Mouse (Mus musculus) retina, postnatal 1 day (tissue): ENCODE data around the gene Dnajc17.

Experiments used
- DNase-seq: peaks from one replicate; pipeline ENCODE4 v3.0.0-alpha.2; 2012

Dnajc17 gene

DNA sequence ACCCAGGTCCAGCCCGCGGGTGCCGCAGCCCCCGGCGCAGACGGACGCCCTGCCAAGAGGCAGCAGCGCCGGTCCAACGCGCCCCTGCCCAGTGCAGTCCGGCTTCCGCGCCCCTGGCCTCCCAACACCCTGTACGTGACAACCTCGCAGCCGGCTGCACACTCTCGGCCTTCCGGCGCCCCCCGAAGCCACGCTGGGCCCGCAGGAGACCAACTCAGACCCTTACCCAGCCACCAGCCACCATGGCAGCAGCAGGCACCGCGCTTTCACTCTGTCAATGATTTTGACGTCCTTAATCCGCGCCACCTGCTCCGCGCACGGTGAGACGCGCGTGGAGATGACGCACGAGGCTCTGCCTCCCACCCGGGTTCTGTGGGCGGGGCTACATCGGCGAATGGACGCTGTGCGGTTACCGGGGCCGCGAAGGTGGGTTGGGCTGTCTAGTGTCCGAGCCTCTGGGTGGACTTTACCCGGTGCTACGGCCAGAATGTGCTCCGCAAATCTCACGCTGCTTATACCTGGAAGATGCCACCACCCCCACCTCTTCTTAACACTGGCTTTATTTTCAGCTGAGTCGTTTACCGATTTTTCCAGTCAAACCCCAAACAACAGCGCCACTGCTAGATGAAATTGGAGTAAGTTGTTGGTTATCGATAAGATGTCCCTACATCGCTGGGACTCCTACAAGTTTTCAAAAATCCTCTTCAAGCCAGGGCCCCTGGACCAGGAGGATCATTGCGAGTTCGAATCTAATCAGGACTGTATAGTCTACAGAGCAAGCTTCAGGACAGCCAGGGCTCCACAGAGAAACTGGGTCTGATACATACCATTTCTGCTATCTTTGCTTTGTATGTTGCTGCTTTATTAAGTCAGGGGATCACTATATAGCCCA lies 51.7 kb downstream of the Dnajc17 start, which contains the start of gene Rmdn3:
TSS of gene Rmdn3 (minus strand) at position 354 of the 892 bp plus-strand sequence.
- DNase-seq: peak; percentile 97

DNA sequence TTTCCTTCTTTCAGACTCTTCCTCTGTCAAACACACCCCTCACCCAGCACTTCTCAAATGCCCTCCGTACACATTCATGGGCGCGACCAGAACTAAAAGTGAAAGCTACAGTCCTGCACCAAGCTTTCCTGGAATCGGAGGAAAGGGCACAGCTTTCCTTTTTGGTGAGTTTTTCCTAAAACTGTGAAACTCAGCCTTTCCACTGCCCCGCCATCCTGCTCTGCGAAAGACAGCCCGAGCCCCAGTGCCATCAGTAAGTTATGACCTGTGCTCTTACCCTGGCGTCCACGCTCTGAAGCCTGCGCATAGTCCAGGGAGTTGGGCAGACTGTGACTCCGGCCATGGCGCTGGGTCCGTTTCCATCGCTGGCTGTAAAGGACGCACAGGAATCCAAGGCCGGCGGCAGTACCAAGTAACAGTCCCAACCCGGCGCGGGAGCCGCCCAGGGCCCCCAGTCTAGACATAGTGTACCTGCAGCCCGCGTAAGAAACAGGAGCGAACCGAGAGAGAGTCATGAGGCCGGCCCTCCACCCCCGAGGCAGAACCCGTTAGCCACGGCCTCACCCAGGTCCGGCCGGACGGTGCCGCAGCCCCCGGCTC lies 52.4 kb downstream of the Dnajc17 start:
- no peak for DNase-seq

DNA sequence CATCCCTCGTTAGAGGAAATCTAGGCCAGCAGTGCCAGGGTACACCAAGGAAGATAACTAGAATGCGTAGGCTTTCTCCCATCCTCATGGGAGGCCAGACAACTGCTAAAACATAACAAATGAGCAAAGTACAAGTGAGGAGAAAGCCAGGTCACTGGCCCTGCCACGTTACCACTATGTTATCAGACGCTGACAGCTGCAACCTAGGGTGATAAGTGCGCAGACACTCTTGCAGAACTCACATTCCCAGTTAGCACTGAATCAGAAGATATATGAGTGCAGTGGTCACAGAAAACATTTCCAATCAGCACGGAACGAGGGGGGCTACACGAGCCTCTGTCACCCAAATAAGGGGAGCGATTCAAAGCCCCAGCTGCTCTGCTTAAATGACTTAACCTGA lies 53.2 kb downstream of the Dnajc17 start:
- no peak for DNase-seq

- no peak for DNase-seq
Observed at GRCm38 (mm10) chr2:119154683-119155082, 53.9 kb downstream of the Dnajc17 start.

DNA sequence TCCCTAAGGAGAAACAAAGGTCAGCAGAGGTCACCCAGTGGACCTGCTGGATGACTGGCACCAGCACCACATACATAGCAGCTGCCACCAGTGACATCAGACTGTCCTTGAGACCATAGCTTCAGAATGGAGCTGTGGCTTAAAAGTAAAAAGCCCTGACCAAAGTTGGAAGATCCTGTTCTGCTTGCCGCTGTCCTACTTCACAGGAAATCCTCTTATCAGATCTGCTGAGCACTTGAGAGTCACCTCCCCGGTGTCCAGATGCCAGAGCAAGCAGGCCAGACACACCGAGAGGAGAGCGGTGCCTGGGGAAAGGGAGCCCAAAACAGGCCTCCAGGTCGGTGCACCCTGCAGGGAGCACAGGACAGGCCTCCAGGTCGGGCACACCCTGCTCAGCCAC lies 56.3 kb downstream of the Dnajc17 start:
- DNase-seq: no peak

DNA sequence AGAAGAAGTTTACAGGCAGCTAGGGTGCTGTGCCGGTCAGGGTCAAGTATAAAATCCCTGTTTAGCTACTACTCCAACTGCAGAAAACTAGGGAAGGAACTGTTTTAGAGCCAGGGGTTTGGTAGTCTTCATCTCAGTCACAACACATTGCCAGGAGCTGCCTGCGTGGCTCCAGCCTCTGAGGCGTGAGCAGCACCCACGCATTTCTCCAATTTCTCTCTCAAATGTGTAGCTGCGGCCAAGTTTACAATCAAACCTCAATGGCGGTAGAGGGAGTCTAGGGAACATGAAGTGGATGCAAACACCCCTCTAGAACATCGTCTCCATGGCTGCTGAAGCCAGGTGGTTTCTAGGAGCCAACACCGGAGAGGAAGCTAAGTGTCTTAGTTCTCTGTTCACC lies 60.8 kb downstream of the Dnajc17 start:
- DNase-seq: no peak

DNA sequence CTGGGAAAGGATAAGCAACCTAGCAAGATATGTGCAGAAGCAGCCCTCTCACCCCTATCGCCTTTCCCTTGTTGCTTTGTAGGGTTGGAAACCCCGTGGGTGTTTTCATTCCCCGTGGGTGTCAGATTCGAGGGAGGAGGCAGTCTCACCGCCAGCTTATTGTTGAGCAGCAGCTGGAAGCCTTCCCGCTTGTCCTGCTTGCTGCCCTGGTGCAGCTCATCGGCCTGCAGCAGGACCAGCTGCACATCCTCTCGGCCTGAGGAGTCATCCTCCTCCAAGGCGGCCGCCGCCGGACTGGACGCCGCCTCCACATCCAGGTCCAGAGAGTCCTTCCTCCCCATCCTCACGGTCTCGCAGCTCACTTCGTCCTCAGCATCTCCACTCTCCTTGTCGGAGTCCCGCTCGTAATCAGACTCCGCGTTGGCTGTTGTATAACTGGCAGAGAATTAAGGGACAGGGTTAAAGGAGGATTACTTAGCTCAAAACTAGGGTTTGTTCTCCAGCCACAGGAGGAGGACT lies 61.4 kb downstream of the Dnajc17 start:
- no peak for DNase-seq

GRCm38 (mm10) chr2:119146435-119146834 lies 62.2 kb downstream of the Dnajc17 start:
- DNase-seq: no peak

DNA sequence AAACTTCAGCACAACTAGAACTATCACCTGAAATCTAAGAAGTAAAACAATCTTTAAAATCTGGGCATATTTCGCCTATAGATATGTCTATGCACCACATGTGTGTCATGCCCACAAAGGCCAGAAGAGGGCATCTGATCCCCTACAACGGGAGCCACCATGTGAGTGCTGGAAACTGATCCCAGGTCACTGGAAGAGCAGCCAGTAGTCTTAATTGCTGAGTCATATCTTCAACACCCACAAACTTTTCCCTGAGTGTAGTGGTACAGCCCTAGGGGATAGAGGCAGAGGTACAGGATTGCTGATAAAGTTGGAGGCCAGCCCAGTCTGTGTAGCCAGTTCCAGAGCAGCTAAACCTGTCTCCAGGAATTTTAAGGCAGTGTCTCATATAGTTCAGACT lies 63.4 kb downstream of the Dnajc17 start:
- DNase-seq: peak; percentile 15

GRCm38 (mm10) chr2:119136346-119136898 lies 72.2 kb downstream of the Dnajc17 start:
- no peak for DNase-seq
